Mouse (Mus musculus) kidney, postnatal 0 days (tissue): ENCODE measurements around the gene Plcl2. TPM values are rescaled to one million over a fixed set of nuclear protein-coding genes. Genes with fewer than 3 reads are reported as not detected.

Experiments
- ATAC-seq: fragments of 200-750 bp; cut with Nextera tagmentation; replicated peaks from 2 replicates; pipeline ENCODE4 v1.8.0; 2017; ENCODE audit warnings: low read depth, moderate number of reproducible peaks, moderate TSS enrichment, moderate library complexity; ENCODE audit not compliant: low FRiP score
- DNase-seq: peaks from one replicate; pipeline ENCODE4 v3.0.0-alpha.2; 2016; ENCODE audit warnings: low spot score
- H3K27ac ChIP-seq: fragments of 300-500 bp; sonication (generic); 2 replicates; pipeline ENCODE4 v1.5.1; 2014; ENCODE audit warnings: mild to moderate bottlenecking
- H3K27me3 ChIP-seq: fragments of 300-500 bp; sonication (generic); 2 replicates; pipeline ENCODE4 v1.6.1; 2014; ENCODE audit warnings: low read length, mixed read lengths; ENCODE audit not compliant: insufficient read depth
- H3K36me3 ChIP-seq: fragments of 300-500 bp; sonication (generic); 2 replicates; pipeline ENCODE4 v1.6.1; 2014; ENCODE audit warnings: low read length, mixed read lengths; ENCODE audit not compliant: insufficient read depth
- H3K4me1 ChIP-seq: fragments of 300-500 bp; sonication (generic); replicated peaks from 2 replicates; pipeline ENCODE4 v1.6.1; 2014; ENCODE audit warnings: antibody characterized with exemption, low read length, mixed read lengths; ENCODE audit not compliant: insufficient read depth
- H3K4me2 ChIP-seq: fragments of 300-500 bp; sonication (generic); 2 replicates; pipeline ENCODE4 v1.6.1; 2014; ENCODE audit warnings: mild to moderate bottlenecking, low read length, moderate library complexity, mixed read lengths
- H3K4me3 ChIP-seq: fragments of 300-500 bp; sonication (generic); replicated peaks from 2 replicates; pipeline ENCODE4 v1.5.1; 2014; ENCODE audit warnings: low read depth, low read length
- H3K9ac ChIP-seq: fragments of 300-500 bp; sonication (generic); 2 replicates; pipeline ENCODE4 v1.6.1; 2014; ENCODE audit warnings: low read depth, low read length
- H3K9me3 ChIP-seq: fragments of 300-500 bp; sonication (generic); replicated peaks from 2 replicates; pipeline ENCODE4 v1.6.1; 2016; ENCODE audit warnings: low read length, inconsistent platforms, mixed read lengths
- CTCF ChIP-seq: IDR thresholded peaks from 2 replicates; pipeline ENCODE4 v1.5.1; 2016; ENCODE audit warnings: antibody characterized with exemption, low read depth, mild to moderate bottlenecking, moderate library complexity
- WGBS: fragments of 180-500 bp; shearing (Covaris S2); extraction: QIAGEN DNeasy Blood & Tissue Kit; methylation state at CpG from one replicate; pipeline ENCODE4 v1.1.7; 2014; 5-methylcytosine and 5-hydroxymethylcytosine counted together
- polyA plus RNA-seq: library from polyadenylated mRNA; unstranded; fragments of >200 nt; fragmentation: Nextera tagmentation; extraction: Ambion mirVana; gene quantifications from 2 replicates; pipeline ENCODE4 v1.2.1, GENCODE M21; 2015

The Plcl2 gene
- polyA plus RNA-seq, 1 experiment from 2014 or later: 2.7 TPM

GRCm38 (mm10) chr17:50667596-50667995, 158.4 kb downstream of the Plcl2 start:
- no peaks in the 10 kb centered on the region for H3K4me1 ChIP-seq
- no peak for TF ChIP-seq CTCF
- WGBS: 92% methylated on average over 9 of the region's 9 CpGs
- no peak overlapping the region for H3K27ac ChIP-seq
- H3K9ac ChIP-seq: no peak overlapping the region
- H3K27me3 ChIP-seq: no peaks in the 10 kb centered on the region
- no peak overlapping the region for H3K4me3 ChIP-seq
- ATAC-seq (no peak), DNase-seq (no peak)
- no peaks in the 10 kb centered on the region for H3K36me3 ChIP-seq
- no peak overlapping the region for H3K4me2 ChIP-seq
- no peaks in the 10 kb centered on the region for H3K9me3 ChIP-seq

DNA sequence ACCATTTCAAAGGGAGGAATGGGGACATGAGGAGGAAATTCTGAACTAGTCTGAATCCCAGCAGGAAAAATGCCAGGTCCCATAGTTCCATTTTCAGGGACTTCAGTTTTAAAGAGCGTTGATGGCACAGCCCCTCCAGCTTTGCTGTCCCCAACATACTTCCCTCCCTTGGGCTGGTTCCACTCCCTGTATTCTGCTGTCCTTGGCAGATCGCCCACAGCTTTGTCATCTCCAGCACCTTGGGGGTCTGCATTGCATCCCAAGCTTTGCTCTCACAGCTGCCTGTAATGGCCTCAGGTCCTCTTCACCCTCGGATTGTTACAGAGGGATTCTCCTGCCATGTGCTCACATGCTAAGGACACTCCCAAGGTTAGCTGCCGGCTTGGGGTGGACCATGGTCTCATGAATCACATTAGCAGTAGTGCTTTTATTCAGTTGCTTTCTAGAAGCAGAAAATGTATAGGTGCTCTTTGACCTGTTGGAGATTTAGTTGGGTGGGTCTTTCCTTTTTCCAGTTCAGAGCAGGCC, 159.5 kb downstream of the Plcl2 start:
- Histone ChIP-seq H3K27ac (no peak overlapping the region), H3K4me1 (no peaks in the 10 kb centered on the region), H3K4me3 (no peak overlapping the region), H3K27me3 (no peaks in the 10 kb centered on the region), H3K36me3 (no peaks in the 10 kb centered on the region), H3K4me2 (no peak overlapping the region), H3K9ac (no peak overlapping the region), H3K9me3 (no peaks in the 10 kb centered on the region)
- no peak for TF ChIP-seq CTCF
- 82% methylated on average over 4 of the region's 4 CpGs for WGBS
- ATAC-seq (no peak), DNase-seq (no peak)

DNA sequence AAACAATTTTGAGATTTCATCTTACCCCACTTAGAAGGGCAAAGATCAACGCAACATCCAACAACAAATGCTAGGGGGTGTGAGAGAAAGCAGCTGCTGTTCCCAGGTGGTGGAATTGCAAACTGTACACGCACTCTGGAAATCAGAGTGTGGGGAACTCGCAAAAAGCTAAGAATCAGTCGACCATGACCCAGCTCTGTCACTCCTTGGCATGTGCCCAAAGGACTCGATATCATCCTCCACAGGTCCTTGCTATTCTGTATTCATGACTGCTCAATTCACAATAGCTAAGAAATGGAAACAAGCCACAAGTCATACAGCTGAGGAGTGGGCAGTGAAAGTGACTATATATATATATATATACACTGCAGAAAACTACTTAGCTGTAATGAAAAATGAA, 162.2 kb downstream of the Plcl2 start:
- H3K27me3 ChIP-seq: no peaks in the 10 kb centered on the region
- TF ChIP-seq CTCF: no peak
- H3K4me2 ChIP-seq: no peak overlapping the region
- no peak overlapping the region for H3K27ac ChIP-seq
- H3K4me1 ChIP-seq: no peaks in the 10 kb centered on the region
- no peaks in the 10 kb centered on the region for H3K9me3 ChIP-seq
- DNase-seq: no peak
- 42% methylated on average over 5 of the region's 5 CpGs for WGBS
- H3K9ac ChIP-seq: no peak overlapping the region
- no peak; the same call in 1 of the 2 replicates for ATAC-seq
- H3K36me3 ChIP-seq: no peaks in the 10 kb centered on the region
- no peak overlapping the region for H3K4me3 ChIP-seq

GRCm38 (mm10) chr17:50674580-50674979, 165.4 kb downstream of the Plcl2 start:
- H3K4me2 ChIP-seq: no peak overlapping the region
- H3K36me3 ChIP-seq: no peaks in the 10 kb centered on the region
- TF ChIP-seq CTCF: no peak
- ATAC-seq (no peak), DNase-seq (no peak)
- WGBS: 82% methylated on average over 7 of the region's 7 CpGs
- no peak overlapping the region for H3K27ac ChIP-seq
- H3K4me3 ChIP-seq: no peak overlapping the region
- H3K9ac ChIP-seq: no peak overlapping the region
- H3K27me3 ChIP-seq: no peaks in the 10 kb centered on the region
- no peaks in the 10 kb centered on the region for H3K4me1 ChIP-seq
- H3K9me3 ChIP-seq: no peaks in the 10 kb centered on the region

- Histone ChIP-seq H3K27me3 (no peaks in the 10 kb centered on the region), H3K9ac (no peak overlapping the region), H3K4me3 (no peak overlapping the region), H3K27ac (no peak overlapping the region), H3K36me3 (no peaks in the 10 kb centered on the region), H3K9me3 (no peaks in the 10 kb centered on the region), H3K4me2 (no peak overlapping the region), H3K4me1 (no peaks in the 10 kb centered on the region)
- DNase-seq: peak; percentile 55
- ATAC-seq: no peak
- TF ChIP-seq CTCF: no peak
- 65% methylated on average over 11 of the region's 11 CpGs for WGBS
Measured at GRCm38 (mm10) chr17:50675231-50675630, 166.0 kb downstream of the Plcl2 start.

DNA sequence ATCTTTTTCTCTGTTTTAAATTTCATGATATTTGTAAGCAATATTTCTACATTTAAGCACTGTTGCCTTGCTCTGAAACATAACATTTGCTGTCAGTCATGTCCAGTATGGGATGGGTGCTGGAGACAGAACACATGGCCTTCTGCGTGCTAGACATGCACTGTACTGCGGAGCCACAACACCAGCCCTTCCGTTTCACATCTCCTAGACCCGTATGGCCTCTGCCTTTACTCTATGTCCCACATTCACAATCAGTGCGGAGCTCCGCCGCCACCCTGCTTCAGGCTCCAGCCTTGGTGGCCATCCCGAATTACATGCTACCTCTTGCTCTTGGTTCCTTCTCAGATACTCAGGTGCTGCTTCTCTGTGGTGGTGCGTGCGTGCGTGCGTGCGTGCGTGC, 168.1 kb downstream of the Plcl2 start:
- Histone ChIP-seq H3K27ac (no peak overlapping the region), H3K36me3 (no peaks in the 10 kb centered on the region)

DNA sequence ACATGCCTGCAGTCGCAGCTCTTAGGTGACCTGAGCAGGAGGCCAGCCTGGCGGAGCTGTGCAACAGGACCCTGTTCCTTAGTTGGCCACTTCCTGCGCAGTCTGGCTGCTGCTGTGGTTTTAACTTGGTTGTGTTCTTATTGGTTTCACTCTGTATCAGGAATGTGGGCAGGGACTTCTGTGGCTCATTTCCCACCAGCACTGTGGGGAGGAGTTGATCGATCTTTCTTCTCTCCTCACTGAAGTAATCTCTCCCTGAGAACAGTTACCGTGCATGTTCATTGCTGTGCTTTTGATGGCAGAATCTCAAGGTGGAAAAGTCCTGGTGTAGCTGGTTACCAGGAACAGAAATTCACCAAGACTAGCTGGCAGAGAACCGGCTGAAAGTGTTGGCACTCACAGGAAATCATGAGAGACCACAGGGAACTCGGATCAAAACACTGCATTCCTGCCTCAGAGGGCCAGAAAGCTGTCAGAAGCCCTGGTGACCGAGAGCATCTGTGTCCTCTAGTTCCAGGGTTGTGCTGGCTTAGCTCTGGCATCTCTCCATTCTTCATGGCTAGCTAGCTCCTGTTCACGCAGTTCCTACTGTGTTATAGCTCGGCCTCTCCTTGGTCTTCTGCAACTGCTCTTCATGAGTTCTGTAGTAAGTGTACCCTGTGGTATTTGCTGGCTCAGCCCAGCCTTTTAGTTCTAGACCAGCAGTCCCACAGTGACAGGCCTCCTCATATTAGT, 168.9 kb downstream of the Plcl2 start:
- TF ChIP-seq CTCF: no peak
- no peaks in the 10 kb centered on the region for H3K27me3 ChIP-seq
- H3K4me1 ChIP-seq: no peaks in the 10 kb centered on the region
- H3K4me2 ChIP-seq: no peak overlapping the region
- no peak overlapping the region for H3K9ac ChIP-seq
- 50% methylated on average over 10 of the region's 10 CpGs for WGBS
- ATAC-seq (no peak), DNase-seq (peak; percentile 70)
- no peaks in the 10 kb centered on the region for H3K36me3 ChIP-seq
- peak overlapping the region; percentile 31; the same call in 1 of the 2 replicates for H3K27ac ChIP-seq
- H3K4me3 ChIP-seq: no peak overlapping the region
- no peaks in the 10 kb centered on the region for H3K9me3 ChIP-seq

More for the DNA sequence above, 168.1 kb downstream of the Plcl2 start:
- H3K9ac ChIP-seq: no peak overlapping the region
- H3K4me3 ChIP-seq: no peak overlapping the region
- H3K27me3 ChIP-seq: no peaks in the 10 kb centered on the region
- TF ChIP-seq CTCF: no peak
- H3K4me2 ChIP-seq: no peak overlapping the region
- no peaks in the 10 kb centered on the region for H3K4me1 ChIP-seq
- no peak for ATAC-seq
- 90% methylated on average over 14 of the region's 14 CpGs for WGBS
- no peak for DNase-seq
- no peaks in the 10 kb centered on the region for H3K9me3 ChIP-seq
